ENCODE assay signal across 1 mouse cellular context in the genomic region with DNA sequence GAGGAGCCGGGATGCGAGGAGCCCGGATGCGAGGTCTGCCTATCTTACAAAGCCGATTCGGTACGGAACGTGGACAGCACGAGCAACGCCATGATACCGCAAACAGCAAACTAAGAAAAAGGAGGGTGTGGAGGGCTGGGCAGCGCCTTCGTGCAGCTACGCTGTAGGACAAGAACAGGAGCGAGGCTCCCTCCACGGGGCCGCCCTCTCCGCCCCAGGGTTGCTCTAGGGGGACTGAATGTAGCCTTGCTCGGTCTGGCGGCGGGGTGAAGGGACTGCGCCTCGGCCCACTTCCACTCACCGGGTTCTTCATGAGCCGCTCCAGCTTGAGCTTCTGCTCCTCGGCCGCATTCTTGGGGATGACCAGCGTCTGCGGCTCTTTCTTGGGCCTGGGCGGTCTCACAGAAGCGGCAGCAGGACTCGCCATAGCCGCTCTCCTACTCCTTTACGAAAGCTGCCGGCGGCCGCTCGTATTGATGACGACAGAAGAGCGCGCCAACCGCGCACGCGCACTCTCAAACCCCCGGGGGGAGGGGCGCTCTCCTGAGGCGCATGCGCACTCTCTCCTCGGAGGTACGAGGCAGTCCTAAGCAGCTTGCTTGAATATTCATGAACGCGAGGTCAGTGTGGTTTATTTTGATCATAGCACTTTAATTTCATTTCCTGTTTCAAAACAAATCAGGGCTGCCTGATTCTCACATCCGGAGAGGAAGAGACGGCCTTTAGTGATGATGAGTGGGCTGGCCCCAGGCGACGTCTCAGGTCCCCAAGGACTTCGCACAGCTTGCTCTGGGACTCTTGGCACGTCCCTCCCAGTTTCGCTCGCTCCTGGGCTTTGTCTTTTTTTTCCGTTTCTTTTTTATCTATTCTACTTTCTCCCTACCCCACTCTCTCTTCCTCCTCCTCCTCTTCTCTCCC.
TF ChIP-seq lines count a peak whose summit lies in the region.

A gene (minus strand): TSS at position 490 of the 918 bp plus-strand sequence.

TF ChIP-seq in C2C12, 6 proteins besides CTCF, POLR2A, EP300 and RAD21 (continued from another document):
- TF ChIP-seq MYOG (IDR thresholded peaks at IDR 0.05; ENCODE audit: control insufficient read depth, extremely low read depth, insufficient read length) (no peak), MAX (IDR thresholded peaks at IDR 0.05) (no peak)
